Mouse (Mus musculus) limb, embryonic 14.5 days (tissue): ENCODE measurements around the gene Gm37240. TPM values are rescaled to one million over a fixed set of nuclear protein-coding genes. Genes with fewer than 3 reads are reported as not detected.

Source experiments
- ATAC-seq: fragments of 200-750 bp; cut with Nextera tagmentation; 2 replicates; pipeline ENCODE4 v1.8.0; 2017; ENCODE audit warnings: low read depth, moderate number of reproducible peaks, moderate TSS enrichment; ENCODE audit not compliant: low FRiP score
- DNase-seq: peaks from one replicate; pipeline ENCODE4 v3.0.0-alpha.2; 2015; ENCODE audit warnings: low spot score
- H3K27ac ChIP-seq: fragments of 300-500 bp; sonication (generic); replicated peaks from 2 replicates; pipeline ENCODE4 v1.5.1; 2014; ENCODE audit warnings: low read depth, mild to moderate bottlenecking, low read length, moderate library complexity, mixed read lengths
- H3K27me3 ChIP-seq: fragments of 300-500 bp; sonication (generic); 2 replicates; pipeline ENCODE4 v1.6.1; 2014; ENCODE audit warnings: low read length, mixed read lengths; ENCODE audit not compliant: control insufficient read depth, insufficient read depth
- H3K36me3 ChIP-seq: fragments of 300-500 bp; sonication (generic); 2 replicates; pipeline ENCODE4 v1.6.1; 2014; ENCODE audit warnings: mild to moderate bottlenecking, low read length, moderate library complexity, mixed read lengths; ENCODE audit not compliant: control insufficient read depth, insufficient read depth
- H3K4me1 ChIP-seq: fragments of 300-500 bp; sonication (generic); 2 replicates; pipeline ENCODE4 v1.6.1; 2014; ENCODE audit warnings: antibody characterized with exemption, low read length, mixed read lengths; ENCODE audit not compliant: control insufficient read depth, insufficient read depth
- H3K4me2 ChIP-seq: fragments of 300-500 bp; sonication (generic); replicated peaks from 2 replicates; pipeline ENCODE4 v1.6.1; 2014; ENCODE audit warnings: low read depth, mild to moderate bottlenecking, low read length, moderate library complexity; ENCODE audit not compliant: severe bottlenecking
- H3K4me3 ChIP-seq: fragments of 300-500 bp; sonication (generic); replicated peaks from 2 replicates; pipeline ENCODE4 v1.5.1; 2014; ENCODE audit warnings: low read length
- H3K9ac ChIP-seq: fragments of 300-500 bp; sonication (generic); 2 replicates; pipeline ENCODE4 v1.6.1; 2014; ENCODE audit warnings: mild to moderate bottlenecking, low read depth, low read length, moderate library complexity; ENCODE audit not compliant: severe bottlenecking
- H3K9me3 ChIP-seq: fragments of 300-500 bp; sonication (generic); 2 replicates; pipeline ENCODE4 v1.6.1; 2016; ENCODE audit warnings: low read length; ENCODE audit not compliant: control insufficient read depth
- POLR2A ChIP-seq: fragments of 200-500 bp; IDR thresholded peaks from 2 replicates; pipeline ENCODE4 v1.8.0; 2012; ENCODE audit warnings: inconsistent platforms, mild to moderate bottlenecking, moderate library complexity, borderline replicate concordance; ENCODE audit not compliant: insufficient read depth, insufficient read length; ENCODE audit errors: extremely low read depth
- WGBS: fragments of 180-500 bp; shearing (Covaris S2); extraction: QIAGEN DNeasy Blood & Tissue Kit; methylation state at CpG from one replicate; pipeline ENCODE4 v1.1.7; 2014; 5-methylcytosine and 5-hydroxymethylcytosine counted together
- polyA plus RNA-seq, 2 experiments: library from polyadenylated mRNA; depleted of rRNA in 1 of 2; stranded (reverse) in 1 of 2; unstranded in 1 of 2; fragments of >200 nt; fragmentation: Nextera tagmentation in 1 of 2; extraction: Ambion mirVana in 1 of 2; gene quantifications; 2 replicates each; pipeline versions ENCODE4 v1.2.1 to v1.2.3; 2012 to 2014

Gene Gm37240
- polyA plus RNA-seq, 2 experiments = 2.0 to 13.4 TPM

GRCm38 (mm10) chr3:85309168-85309567, 578.1 kb downstream of the Gm37240 start:
- no peaks in the 10 kb centered on the region for H3K9me3 ChIP-seq
- no peak overlapping the region for H3K9ac ChIP-seq
- H3K4me1 ChIP-seq = peaks cover 9% of the 10 kb centered on the region
- no peak overlapping the region for H3K4me3 ChIP-seq
- H3K27me3 ChIP-seq = no peaks in the 10 kb centered on the region
- no peak for ATAC-seq
- no peak for TF ChIP-seq POLR2A
- DNase-seq = no peak
- H3K36me3 ChIP-seq = no peaks in the 10 kb centered on the region
- WGBS = 74% methylated on average over 6 of the region's 6 CpGs
- no peak overlapping the region for H3K27ac ChIP-seq
- no peak overlapping the region for H3K4me2 ChIP-seq

DNA sequence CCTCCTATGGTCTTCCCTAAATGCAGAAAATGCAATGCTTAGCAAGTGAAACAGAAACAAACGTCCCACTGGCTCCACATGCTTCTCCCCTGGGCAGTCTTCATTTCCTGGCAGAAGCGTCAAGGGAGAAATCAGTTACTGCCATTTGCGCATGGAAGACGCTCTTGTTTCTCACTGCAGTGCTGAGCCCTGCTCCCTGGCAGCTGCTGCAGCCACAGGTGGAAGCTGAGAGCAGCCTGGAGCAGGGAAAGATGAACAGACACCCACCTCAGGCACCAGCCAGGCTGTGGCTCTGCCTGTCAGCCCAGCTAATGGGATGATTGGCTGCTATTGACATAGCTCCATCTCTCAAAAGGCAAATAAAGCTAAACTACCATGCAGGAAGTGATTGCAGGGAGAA, 578.6 kb downstream of the Gm37240 start:
- Histone ChIP-seq H3K27ac (no peak overlapping the region), H3K4me3 (no peak overlapping the region), H3K36me3 (no peaks in the 10 kb centered on the region), H3K4me1 (peaks cover 4% of the 10 kb centered on the region; the same call in 1 of the 2 replicates), H3K9ac (no peak overlapping the region), H3K4me2 (no peak overlapping the region), H3K9me3 (no peaks in the 10 kb centered on the region), H3K27me3 (no peaks in the 10 kb centered on the region)
- ATAC-seq = no peak
- DNase-seq = no peak
- no peak for TF ChIP-seq POLR2A
- WGBS = 66% methylated on average over 4 of the region's 4 CpGs

GRCm38 (mm10) chr3:85301851-85302250, 585.5 kb downstream of the Gm37240 start:
- no peak for DNase-seq
- TF ChIP-seq POLR2A = no peak
- Histone ChIP-seq H3K4me1 (no peaks in the 10 kb centered on the region), H3K27me3 (no peaks in the 10 kb centered on the region), H3K4me3 (no peak overlapping the region), H3K36me3 (no peaks in the 10 kb centered on the region), H3K4me2 (no peak overlapping the region), H3K9ac (no peak overlapping the region), H3K27ac (no peak overlapping the region), H3K9me3 (no peaks in the 10 kb centered on the region)
- no peak for ATAC-seq
- 68% methylated on average over 3 of the region's 3 CpGs for WGBS

DNA sequence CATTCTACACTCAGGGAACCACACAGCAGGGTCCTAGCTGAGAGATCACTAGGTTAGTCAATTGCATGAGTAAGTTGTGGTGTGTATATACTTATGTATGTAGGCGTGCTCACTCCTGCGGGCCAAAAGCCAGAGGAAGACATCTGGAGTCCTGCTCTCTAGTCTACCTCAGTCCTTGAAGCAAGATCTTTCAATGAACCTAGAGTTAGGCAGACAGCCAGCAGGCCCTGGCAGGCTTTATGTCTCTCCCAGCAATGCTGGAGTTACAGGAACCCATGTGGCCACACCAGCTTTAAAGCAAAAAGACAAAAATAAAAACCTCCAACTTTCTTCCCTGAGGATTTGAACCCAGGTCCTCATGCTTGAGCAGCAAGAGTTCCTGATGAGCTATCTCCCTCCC, 586.0 kb downstream of the Gm37240 start:
- DNase-seq (peak; percentile 56), ATAC-seq (no peak)
- H3K4me2 ChIP-seq = no peak overlapping the region
- H3K4me3 ChIP-seq = no peak overlapping the region
- no peak for TF ChIP-seq POLR2A
- no peak overlapping the region for H3K27ac ChIP-seq
- WGBS = 93% methylated on average over 2 of the region's 2 CpGs
- H3K9me3 ChIP-seq = no peaks in the 10 kb centered on the region
- H3K9ac ChIP-seq = no peak overlapping the region
- H3K27me3 ChIP-seq = no peaks in the 10 kb centered on the region
- H3K36me3 ChIP-seq = no peaks in the 10 kb centered on the region
- H3K4me1 ChIP-seq = no peaks in the 10 kb centered on the region

DNA sequence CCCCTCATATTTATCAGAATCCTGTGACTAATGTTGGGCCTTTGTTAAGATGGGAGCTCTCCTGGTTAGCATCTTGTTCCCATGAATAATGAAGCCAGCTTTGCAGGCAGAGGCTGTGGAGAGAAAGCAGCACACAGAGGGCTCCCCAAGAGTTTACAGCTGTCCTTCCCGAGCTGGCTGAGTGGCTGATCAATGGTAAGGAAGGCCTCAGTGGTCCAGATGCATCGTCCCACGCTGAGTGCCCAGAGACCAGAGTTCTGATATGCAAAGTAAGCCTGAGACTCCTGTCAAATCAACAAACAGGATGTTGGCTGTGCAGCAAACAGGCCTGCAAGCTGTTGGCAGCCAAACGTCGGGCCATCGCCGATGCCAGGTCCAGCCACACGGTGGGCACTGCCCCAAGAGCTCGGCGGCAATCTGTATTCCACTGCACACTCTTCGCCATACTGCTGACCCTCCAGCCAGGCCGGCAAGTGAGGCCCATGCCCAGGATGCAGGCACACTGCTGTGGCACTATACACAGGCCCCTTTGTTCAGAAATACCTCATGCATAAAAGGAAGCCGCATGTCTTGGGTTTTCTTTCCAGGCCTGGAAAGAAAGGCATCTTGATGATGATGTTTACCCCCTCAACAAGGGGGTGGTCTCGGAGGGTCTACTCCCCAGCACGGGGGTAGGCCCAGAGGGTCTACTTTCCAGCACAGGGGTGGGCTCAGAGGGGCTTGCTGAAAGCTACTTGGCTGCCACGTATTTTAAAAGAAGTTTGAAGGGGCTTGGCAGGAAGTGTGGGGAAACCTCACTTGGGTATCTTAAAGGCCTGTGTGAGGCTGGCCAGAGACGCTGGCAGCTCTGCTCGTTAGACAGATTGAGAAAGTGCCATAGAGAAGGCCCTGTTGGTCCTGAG, 587.4 kb downstream of the Gm37240 start:
- DNase-seq (no peak), ATAC-seq (no peak)
- WGBS = 74% methylated on average over 18 of the region's 18 CpGs
- no peak overlapping the region for H3K4me2 ChIP-seq
- no peaks in the 10 kb centered on the region for H3K9me3 ChIP-seq
- no peaks in the 10 kb centered on the region for H3K4me1 ChIP-seq
- peak overlapping the region; percentile 38; the same call in 1 of the 2 replicates for H3K27ac ChIP-seq
- no peaks in the 10 kb centered on the region for H3K27me3 ChIP-seq
- H3K4me3 ChIP-seq = no peak overlapping the region
- no peak overlapping the region for H3K9ac ChIP-seq
- H3K36me3 ChIP-seq = no peaks in the 10 kb centered on the region
- no peak for TF ChIP-seq POLR2A
